ENCODE assay signal across 21 mouse cellular contexts in the genomic region with DNA sequence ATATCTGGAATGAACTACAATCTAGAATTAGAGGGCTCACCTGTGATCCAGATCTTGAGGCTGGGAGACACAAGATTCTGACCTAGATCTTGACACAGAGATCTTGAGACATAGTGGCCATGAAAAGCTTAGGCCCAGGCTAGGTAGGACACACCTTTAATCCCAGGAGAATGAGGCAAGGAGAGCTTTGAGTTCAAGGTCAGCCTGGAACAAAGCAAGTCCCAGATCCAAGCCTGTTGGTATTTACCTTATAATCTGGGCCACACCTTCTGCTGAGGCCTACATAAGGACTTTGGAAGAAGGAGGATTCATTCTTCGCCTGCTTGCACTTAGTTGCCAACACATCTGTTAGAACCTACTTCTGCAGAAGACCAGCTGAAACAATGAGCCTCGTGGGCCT. TPM values are rescaled to one million over a fixed set of nuclear protein-coding genes. Genes with fewer than 3 reads are reported as not detected.
DNase-seq lines count a peak whose midpoint lies in the region; TF ChIP-seq lines count a peak whose summit lies in the region.
"Had no signal": no experiment of that assay in that cellular context is flagged by ENCODE, and none has a peak within 500 bp of the region (broad histone marks: within the 10 kb centered on the region; RNA-seq: fewer than 3 reads in every experiment).

No protein-coding gene starts in this region.

- no peak for DNase-seq in spleen, adult 2 months (ENCODE audit: low read depth in 1 of 2, low spot score in 2 of 2)
- no peak for DNase-seq in spleen, postnatal 14 days (ENCODE audit: low spot score in 2 of 2)
- peak; percentile 30 for DNase-seq in ES-CJ7 (ENCODE audit: low read depth, low spot score)
- DNase-seq in adrenal gland, adult 18-20 months (ENCODE audit: low spot score in 2 of 2) = no peak
- no peak for DNase-seq in adrenal gland, adult 8-10 months
- DNase-seq: adrenal gland, adult 2 months; adrenal gland, postnatal 14 days; adrenal gland, postnatal 36 days; cerebellum, adult 11-12 months; cerebellum, adult 2 months; cerebellum, adult 9-11 months; cerebellum, postnatal 14 days; cerebellum, postnatal 36 days; embryo, embryonic 11 days had no signal

- H3ac ChIP-seq in myocyte (ENCODE audit: control insufficient read depth, insufficient read length) = no peak overlapping the region

- TF ChIP-seq CTCF in spleen, adult 2 months (IDR thresholded peaks at IDR 0.05; ENCODE audit: extremely low read depth, insufficient read depth, insufficient read length, insufficient replicate concordance) = no peak

- H3K4me3 ChIP-seq in spleen, adult 2 months (ENCODE audit: extremely low read depth, insufficient read depth, insufficient read length) = no peak overlapping the region
- no peak overlapping the region for H3K4me3 ChIP-seq in myocyte
- H3K4me3 ChIP-seq: erythroblast, embryonic 14.5 days had no signal

- TF ChIP-seq POLR2A in spleen, adult 2 months (IDR thresholded peaks at IDR 0.05; ENCODE audit: low read depth, low read length) = no peak
- no peak for TF ChIP-seq POLR2A in myocyte (IDR thresholded peaks at IDR 0.05; ENCODE audit: insufficient read length, low read depth)

- H3K4me2 ChIP-seq in myocyte (ENCODE audit: low read depth) = peak overlapping the region; percentile 81

- WGBS in spleen, adult 2 months = 76% methylated on average over 2 of the region's 2 CpGs

- H3K27me3 ChIP-seq in spleen, adult 2 months (ENCODE audit: control insufficient read depth, insufficient read depth, low read length) = no peaks in the 10 kb centered on the region
- no peaks in the 10 kb centered on the region for H3K27me3 ChIP-seq in myocyte (ENCODE audit: control insufficient read depth, insufficient read depth, insufficient read length)
- H3K27me3 ChIP-seq: embryonic facial prominence, embryonic 13.5 days; embryonic facial prominence, embryonic 15.5 days had no signal

- H3K79me2 ChIP-seq in myocyte (ENCODE audit: control insufficient read depth, insufficient read depth) = no peaks in the 10 kb centered on the region

- H3K4me1 ChIP-seq in spleen, adult 2 months (ENCODE audit: control insufficient read depth, insufficient read depth, insufficient read length) = peaks cover 2% of the 10 kb centered on the region; the same call in 1 of the 2 replicates
- H3K4me1 ChIP-seq: forebrain, embryonic 12.5 days had no signal

- H3K27ac ChIP-seq in spleen, adult 2 months (ENCODE audit: insufficient read depth, low read length) = peak overlapping the region; percentile 69; the same call in 1 of the 2 replicates
- H3K27ac ChIP-seq: embryonic facial prominence, embryonic 13.5 days; embryonic facial prominence, embryonic 15.5 days; forebrain, embryonic 10.5 days; forebrain, embryonic 12.5 days had no signal

- no peaks in the 10 kb centered on the region for H3K36me3 ChIP-seq in spleen, adult 2 months (ENCODE audit: control insufficient read depth, insufficient read depth, low read length)
- no peaks in the 10 kb centered on the region for H3K36me3 ChIP-seq in myocyte (ENCODE audit: control insufficient read depth, insufficient read depth)
- H3K36me3 ChIP-seq: embryonic facial prominence, embryonic 13.5 days; embryonic facial prominence, embryonic 15.5 days; forebrain, embryonic 10.5 days; forebrain, embryonic 12.5 days had no signal

TF ChIP-seq in myocyte, 11 proteins besides CTCF, POLR2A, EP300 and RAD21:
- TF ChIP-seq MYOG (IDR thresholded peaks at IDR 0.05; ENCODE audit: control insufficient read depth in 1 of 3, insufficient read depth in 1 of 3, insufficient read length in 2 of 3, low read depth in 2 of 3) (no peak), TCF12 (IDR thresholded peaks at IDR 0.05; ENCODE audit: insufficient read depth, poor library complexity, severe bottlenecking) (no peak)
TF ChIP-seq in myocyte: peak in this region for 0.

RNA-seq across cellular contexts. Expression of a gene that starts 1.0 kb away (rescaled TPM):
- polyA plus RNA-seq in spleen, adult 2 months (2012; rRNA removed) = 97.1 and 134 TPM in 2 replicates
- 30.9 TPM for polyA plus RNA-seq in myocyte (2012; fragmentation: generic; extraction: Trizol)
- 10 to 100 TPM; 40.3 to 48.1 TPM for total RNA-seq in adrenal gland, adult 18-20 months (2021)
- 10 to 100 TPM; 34.1 to 72.0 (median 50.7) TPM for total RNA-seq in adrenal gland, adult 8-10 months (2022)

RNA-seq across cellular contexts. Expression of a gene that starts 41.8 kb away (rescaled TPM):
- 4.4 and 5.1 TPM in 2 replicates for polyA plus RNA-seq in spleen, adult 2 months (2012; rRNA removed)
- polyA plus RNA-seq in myocyte (2012; fragmentation: generic; extraction: Trizol) = 21.1 TPM
- 10 to 100 TPM in 1 of 2 experiments, 1 to 10 TPM in 1; 6.2 to 10.6 TPM for total RNA-seq in adrenal gland, adult 18-20 months (2021)
- total RNA-seq in adrenal gland, adult 8-10 months (2022) = 1 to 10 TPM; 4.3 to 8.7 (median 7.9) TPM
- total RNA-seq: MEL had no signal
